Mouse (Mus musculus) activated CD4-positive, CD25-positive, alpha-beta regulatory T cell, adult 4 months (primary cell): ENCODE measurements around the gene Ten1. TPM values are rescaled to one million over a fixed set of nuclear protein-coding genes. Genes with fewer than 3 reads are reported as not detected.
A peak's percentile ranks its signal among the peaks of the same experiment; 100 is the strongest.

Experiments
- ATAC-seq: one replicate; pipeline ENCODE4 v1.8.0; 2017
- polyA plus RNA-seq, 2 experiments: library from polyadenylated mRNA; unstranded; fragments of 100-300 nt; shearing (Covaris generic); gene quantifications; one replicate each; pipeline ENCODE4 v1.2.1; 2017

The Ten1 gene
- 10 to 100 TPM; 56.1 to 77.2 TPM for polyA plus RNA-seq

DNA sequence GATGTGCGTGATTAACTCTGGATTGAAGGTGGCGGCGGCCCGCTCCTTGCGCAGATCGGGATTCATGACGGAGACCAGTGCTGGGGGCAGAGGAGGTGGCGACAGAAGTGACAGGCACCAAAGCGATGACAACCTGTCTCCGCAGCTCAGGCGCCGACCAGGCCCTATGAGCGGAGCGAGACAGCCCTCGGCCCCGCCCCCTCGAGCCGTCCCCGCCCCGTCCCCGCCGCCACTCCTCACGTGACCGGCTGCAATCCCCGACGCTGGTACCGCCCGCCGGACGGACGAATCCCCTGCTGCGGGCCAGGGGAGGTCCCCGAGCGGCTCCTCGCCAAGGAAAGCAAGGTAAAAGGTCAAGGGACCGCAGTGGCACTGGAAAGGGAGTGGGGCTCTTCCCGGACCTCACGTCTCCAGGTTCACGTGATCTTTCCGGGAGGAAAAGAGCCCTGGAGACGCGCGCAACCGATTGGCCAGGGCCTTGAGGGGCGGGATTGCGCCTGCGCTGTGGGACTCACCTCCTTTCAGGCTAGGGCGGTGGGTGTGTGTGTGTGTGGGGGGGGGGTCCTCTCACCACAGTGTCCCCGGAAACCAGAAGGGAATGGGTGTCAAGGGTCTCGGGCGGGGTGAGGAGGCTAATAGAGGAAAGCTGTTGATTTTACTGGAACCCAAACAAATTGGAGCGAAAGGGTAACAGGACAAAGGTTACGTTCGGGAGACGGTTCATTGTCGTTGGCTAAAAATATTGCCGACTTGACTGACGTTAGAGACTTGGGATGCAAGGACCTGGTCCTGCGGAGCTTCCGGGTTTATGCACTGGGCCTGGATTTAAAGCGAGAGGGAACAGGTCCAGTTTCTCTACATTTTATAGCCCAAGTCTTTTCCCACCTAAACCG, at the start of gene Ten1, which contains the start of gene Acox1:
Gene Ten1, plus strand, starts transcription at position 217 of the 893 bp plus-strand sequence.
Gene Acox1, minus strand, starts transcription at position 407 of the 893 bp plus-strand sequence.
- peak; percentile 88 for ATAC-seq

GRCm38 (mm10) chr11:116149341-116149740, 49.3 kb upstream of the Ten1 start:
- no peak for ATAC-seq

DNA sequence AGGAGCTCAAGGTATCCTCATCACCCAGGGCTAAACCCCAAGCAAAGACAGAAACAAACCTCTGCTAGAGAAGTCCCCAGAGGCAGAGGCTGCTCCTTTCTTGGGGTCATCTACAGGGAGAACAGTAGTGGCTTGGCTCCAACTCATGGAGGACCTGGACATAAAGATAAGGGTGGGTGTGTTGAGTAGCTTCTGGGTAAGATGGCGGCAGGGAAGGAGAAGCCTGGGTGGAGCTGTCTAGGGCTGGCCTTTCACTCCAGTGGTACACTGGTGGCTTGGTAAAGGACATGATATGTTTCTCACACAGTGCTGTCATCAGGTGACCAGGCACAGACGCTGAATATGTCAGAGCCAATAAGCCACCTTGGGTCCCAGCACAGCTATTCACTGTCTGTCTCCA, 47.7 kb upstream of the Ten1 start:
- no peak for ATAC-seq

DNA sequence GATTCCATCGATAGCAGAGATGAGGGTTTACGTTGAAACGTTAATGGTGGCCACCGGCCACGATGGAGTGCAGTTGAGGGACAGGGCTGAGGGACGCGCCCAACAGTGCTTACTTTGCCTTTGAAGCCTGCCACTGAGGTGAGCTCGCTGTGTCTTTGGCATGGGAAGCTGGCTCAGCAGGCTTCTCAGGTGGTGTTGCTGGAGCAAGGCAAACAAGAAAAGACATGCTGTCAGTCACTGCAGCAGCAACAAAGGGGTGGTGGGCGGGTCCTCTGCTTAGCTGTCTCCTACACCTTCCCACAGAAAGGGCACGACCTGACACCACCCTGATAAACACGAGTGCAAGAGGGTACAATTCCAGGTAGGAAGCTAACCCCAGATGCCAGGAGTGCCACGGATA, 37.3 kb upstream of the Ten1 start:
- no peak for ATAC-seq

GRCm38 (mm10) chr11:116162146-116162545, 36.5 kb upstream of the Ten1 start:
- ATAC-seq = no peak

- ATAC-seq = no peak
These were observed 35.7 kb upstream of the Ten1 start for GRCm38 (mm10) chr11:116163002-116163401.

DNA sequence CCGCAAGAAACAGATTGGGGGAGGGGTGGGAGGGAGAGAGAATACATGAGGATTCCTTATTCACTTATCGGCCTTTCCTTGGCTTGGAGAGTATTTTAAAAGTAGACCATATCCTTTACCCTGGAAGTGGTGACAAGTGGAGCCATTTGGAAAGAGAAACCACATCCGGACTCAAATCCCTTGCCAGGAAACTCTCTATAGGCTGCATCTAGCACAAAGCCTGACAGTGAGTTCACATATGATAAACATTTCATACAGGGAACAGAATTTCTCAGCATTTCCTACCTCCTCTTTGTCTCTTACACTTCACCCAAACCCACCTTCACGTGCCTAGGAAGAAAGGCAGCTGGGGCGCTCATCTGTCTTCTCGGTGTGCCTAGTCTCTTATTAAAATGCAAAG, 31.4 kb upstream of the Ten1 start:
- ATAC-seq = no peak

GRCm38 (mm10) chr11:116167884-116168439, 30.7 kb upstream of the Ten1 start, which contains the start of gene Fbf1:
Fbf1 (minus strand) TSS chr11:116168166.
- peak; percentile 98 for ATAC-seq

GRCm38 (mm10) chr11:116169214-116169613, 29.4 kb upstream of the Ten1 start:
- no peak for ATAC-seq

DNA sequence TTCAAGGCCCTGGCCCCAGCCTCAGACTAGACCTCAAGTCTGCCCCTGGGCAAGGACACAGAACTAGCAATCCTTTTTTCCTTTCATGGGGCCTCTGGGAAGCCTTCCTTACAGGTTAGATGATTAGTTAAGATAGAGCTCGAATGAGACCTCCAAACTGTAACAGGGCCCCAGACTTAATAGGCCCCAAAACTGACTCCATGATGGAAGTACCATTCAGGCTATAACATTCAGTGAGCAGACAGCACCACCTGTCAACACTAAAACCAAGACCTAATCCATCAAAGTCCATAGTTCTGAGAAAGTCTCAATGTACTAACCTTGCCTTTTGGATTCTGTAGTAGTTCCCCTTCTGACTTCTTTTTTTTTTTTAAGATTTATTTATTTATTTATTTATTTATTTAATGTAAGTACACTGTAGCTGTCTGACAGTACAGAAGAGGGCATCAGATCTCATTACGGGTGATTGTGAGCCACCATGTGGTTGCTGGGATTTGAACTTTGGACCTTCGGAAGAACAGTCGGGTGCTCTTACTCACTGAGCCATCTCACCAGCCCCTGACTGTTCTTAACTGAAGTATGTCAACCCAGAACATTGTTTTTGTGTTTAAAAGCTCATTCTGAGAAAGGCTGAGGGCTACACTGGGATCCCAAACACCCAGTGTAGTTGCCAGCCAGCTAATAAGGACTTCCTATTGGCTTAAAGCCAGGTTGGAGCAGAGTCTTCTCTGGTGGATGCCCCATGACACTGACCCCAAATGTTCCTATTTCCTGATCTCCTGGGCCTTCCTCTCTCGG, 28.5 kb upstream of the Ten1 start:
- ATAC-seq = no peak

DNA sequence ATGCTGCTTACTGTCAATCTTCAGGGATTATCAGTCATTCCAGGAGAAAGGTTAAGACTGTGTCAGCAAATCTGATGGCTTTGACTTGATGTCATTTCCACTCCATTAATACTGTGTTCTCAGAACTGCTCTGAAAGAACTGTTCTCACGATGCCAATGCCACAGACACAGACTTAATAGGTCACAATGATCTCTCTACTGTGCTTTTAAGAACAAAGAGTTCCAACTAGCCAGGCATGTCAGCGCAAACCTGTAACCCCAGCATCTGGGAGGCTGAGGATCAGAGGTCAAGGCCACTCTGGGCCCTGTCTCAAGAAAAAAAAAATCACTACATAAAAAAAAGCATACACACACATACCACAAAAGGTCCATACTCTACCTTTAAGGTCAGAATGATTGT, 26.7 kb upstream of the Ten1 start:
- ATAC-seq = no peak

GRCm38 (mm10) chr11:116174775-116175448, 23.7 kb upstream of the Ten1 start:
- ATAC-seq = no peak

GRCm38 (mm10) chr11:116176010-116176409, 22.6 kb upstream of the Ten1 start:
- no peak for ATAC-seq

DNA sequence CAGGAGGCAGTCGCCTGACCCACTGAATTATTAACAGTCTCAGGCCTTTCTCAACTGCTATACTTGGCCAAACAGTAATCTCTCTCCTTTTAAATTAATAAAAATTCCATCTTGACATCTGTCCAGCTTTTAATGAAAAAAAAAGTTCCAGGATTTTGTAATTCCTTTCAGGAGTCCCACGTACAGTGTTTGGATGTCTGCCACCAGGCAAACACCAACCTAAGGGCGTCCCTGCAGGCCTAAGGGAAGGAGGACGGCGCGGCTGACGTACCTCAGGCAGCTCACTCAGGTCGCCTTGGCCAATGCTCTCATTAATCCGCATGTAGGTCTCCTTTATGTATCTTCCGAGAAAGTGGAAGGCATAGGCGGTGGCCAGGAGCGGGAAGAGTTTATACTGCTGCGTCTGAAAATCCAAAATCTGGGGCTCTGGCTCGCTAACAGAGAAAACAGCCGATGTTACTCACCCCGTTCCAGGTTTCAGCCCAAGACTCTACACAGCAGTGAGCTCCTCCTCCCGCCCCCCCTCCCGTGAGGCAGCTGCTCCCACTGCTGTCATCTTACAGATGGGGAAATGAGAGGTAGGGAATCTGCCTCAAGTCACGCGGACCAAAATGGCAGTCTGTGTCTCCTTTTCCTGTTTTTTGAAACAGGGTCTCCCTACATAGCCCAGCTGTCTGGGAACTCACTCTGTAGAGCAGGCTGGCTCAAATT, 20.1 kb upstream of the Ten1 start:
- no peak for ATAC-seq

- no peak for ATAC-seq
These were observed 12.8 kb upstream of the Ten1 start for GRCm38 (mm10) chr11:116185836-116186235.

DNA sequence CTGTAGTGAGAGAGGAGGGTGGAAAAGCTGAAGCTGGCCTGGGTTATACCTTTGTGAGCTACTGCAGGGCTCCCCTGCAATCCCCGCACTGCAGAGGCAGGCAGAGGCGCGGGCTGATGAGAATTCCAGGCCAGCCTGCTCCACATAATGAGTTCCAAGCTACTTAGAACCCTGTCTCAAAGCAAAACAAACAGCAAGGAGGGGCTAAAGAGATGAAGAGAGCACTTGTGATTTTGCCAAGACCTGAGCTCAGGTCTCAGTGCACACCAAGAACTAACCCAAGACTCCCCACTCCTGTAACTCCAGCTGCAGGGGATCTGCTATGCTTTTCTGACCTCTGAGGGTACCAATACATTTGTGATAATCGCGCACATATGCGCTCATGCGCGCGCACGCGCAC, 12.3 kb upstream of the Ten1 start:
- no peak for ATAC-seq

DNA sequence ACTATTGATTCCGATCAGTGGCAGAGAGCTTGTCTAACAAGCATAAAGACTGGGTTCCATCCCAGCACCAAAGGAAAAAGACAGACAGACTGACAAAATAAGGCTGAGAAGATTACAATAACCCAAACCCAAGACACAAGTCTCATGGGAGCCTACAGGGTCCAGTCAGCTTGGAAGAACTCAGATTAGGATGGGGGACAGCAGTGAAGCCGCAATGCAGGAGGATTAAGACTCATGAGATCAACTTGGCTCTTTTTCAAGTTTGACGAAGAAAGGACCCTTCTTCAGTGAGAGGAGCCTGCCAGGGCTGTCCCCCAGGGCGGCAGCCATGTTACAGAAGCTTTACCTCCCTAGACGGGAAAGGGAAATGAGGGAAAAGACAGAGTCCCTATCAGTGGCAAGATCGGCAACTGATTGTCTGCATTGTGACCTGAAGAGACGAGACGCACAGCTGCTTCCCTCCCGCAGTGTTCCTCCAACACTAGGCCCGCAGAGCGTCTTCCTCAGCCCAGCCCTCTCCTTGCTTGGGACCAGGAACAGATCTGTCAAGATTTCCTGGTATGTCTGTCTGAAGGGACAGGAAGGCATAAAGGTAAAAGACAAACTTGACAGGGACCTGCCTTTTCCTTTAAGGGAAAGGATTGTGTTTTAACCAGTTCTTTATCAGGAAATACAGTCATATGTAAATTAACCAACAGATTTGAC, 11.3 kb upstream of the Ten1 start:
- no peak for ATAC-seq

- no peak for ATAC-seq
These were observed 4.0 kb upstream of the Ten1 start for GRCm38 (mm10) chr11:116194619-116195018.

DNA sequence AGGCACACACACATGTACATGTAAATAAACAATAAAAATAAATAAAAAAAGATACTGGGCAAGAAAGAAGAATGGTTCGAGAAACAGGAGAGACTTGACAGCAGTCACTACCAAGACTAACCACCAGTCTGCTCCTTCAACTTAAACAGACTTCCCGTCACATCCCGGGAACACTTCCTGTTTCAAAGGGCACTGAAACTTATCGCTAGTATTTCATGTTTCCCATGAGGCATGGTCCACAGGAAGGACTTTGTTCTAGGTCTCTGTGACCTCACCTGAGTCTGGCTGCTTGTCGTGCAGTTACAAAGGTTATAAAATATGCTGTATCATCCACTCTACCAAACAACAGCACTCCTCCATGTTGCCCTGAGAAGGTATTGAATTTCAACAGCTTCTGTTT, 3.4 kb upstream of the Ten1 start:
- no peak for ATAC-seq

DNA sequence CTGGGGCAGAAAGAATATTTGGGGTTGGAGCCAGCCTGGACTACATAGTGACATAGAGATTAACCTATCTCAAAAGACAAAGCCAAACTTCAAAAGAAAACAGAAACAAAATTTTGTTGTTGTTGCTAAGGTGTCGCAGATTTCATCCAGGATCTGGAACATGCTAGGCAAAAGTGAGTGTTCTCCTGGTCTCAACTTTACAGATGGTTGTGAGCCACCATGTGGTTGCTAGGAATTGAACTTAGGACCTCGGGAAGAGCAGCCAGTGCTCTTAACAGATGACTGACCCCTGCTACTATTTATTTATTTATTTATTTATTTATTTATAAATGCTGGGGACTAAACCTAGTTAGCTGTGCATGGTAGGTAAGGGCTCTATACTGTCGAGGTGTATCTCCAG, 2.3 kb upstream of the Ten1 start:
- ATAC-seq = no peak

- no peak for ATAC-seq
These were observed 1.6 kb upstream of the Ten1 start for GRCm38 (mm10) chr11:116196866-116197583.
